Mouse (Mus musculus) intestine, postnatal 0 days (tissue): ENCODE results near the gene Avpr1b. TPM values are rescaled to one million over a fixed set of nuclear protein-coding genes. Genes with fewer than 3 reads are reported as not detected.
A peak's percentile ranks its signal among the peaks of the same experiment; 100 is the strongest.

Experiments
- ATAC-seq: fragments of 200-750 bp; cut with Nextera tagmentation; 2 replicates; pipeline ENCODE4 v1.8.0; 2017; ENCODE audit warnings: mild to moderate bottlenecking, moderate TSS enrichment, moderate library complexity
- H3K27ac ChIP-seq: fragments of 300-500 bp; sonication (generic); 2 replicates; pipeline ENCODE4 v1.5.1; 2014; ENCODE audit warnings: mild to moderate bottlenecking, low read depth, low read length, moderate library complexity
- H3K27me3 ChIP-seq: fragments of 300-500 bp; sonication (generic); replicated peaks from 2 replicates; pipeline ENCODE4 v1.6.1; 2014; ENCODE audit warnings: low read length, mixed read lengths; ENCODE audit not compliant: control insufficient read depth, insufficient read depth
- H3K36me3 ChIP-seq: fragments of 300-500 bp; sonication (generic); 2 replicates; pipeline ENCODE4 v1.6.1; 2014; ENCODE audit warnings: mild to moderate bottlenecking, moderate library complexity; ENCODE audit not compliant: control insufficient read depth, insufficient read depth
- H3K4me1 ChIP-seq: fragments of 300-500 bp; sonication (generic); replicated peaks from 2 replicates; pipeline ENCODE4 v1.6.1; 2014; ENCODE audit warnings: antibody characterized with exemption, low read length, mixed read lengths; ENCODE audit not compliant: control insufficient read depth, insufficient read depth
- H3K4me2 ChIP-seq: fragments of 300-500 bp; sonication (generic); replicated peaks from 2 replicates; pipeline ENCODE4 v1.6.1; 2014; ENCODE audit warnings: low read depth, mild to moderate bottlenecking, moderate library complexity
- H3K4me3 ChIP-seq: fragments of 300-500 bp; sonication (generic); 2 replicates; pipeline ENCODE4 v1.5.1; 2014; ENCODE audit warnings: low read depth, low read length
- H3K9ac ChIP-seq: fragments of 300-500 bp; sonication (generic); 2 replicates; pipeline ENCODE4 v1.6.1; 2014; ENCODE audit warnings: mild to moderate bottlenecking, low read depth, low read length
- H3K9me3 ChIP-seq: fragments of 300-500 bp; sonication (generic); 2 replicates; pipeline ENCODE4 v1.6.1; 2016; ENCODE audit warnings: mixed run types; ENCODE audit not compliant: control insufficient read depth
- CTCF ChIP-seq: sonication (generic); IDR thresholded peaks from 2 replicates; pipeline ENCODE4 v1.5.1; 2016; ENCODE audit warnings: low read depth, mild to moderate bottlenecking, control low read depth, antibody characterized with exemption, moderate library complexity
- WGBS: fragments of 180-500 bp; shearing (Covaris S2); extraction: QIAGEN DNeasy Blood & Tissue Kit; methylation state at CpG from one replicate; pipeline ENCODE4 v1.1.7; 2014; 5-methylcytosine and 5-hydroxymethylcytosine counted together
- polyA plus RNA-seq: library from polyadenylated mRNA; unstranded; fragments of >200 nt; fragmentation: Nextera tagmentation; extraction: Ambion mirVana; gene quantifications from 2 replicates; pipeline ENCODE4 v1.2.1, GENCODE M21; 2015

Gene Avpr1b
- polyA plus RNA-seq: 0.05 TPM in 1 of 2 replicates, not detected in the other

- WGBS: 22% methylated on average over 12 of the region's 12 CpGs
Measured at GRCm38 (mm10) chr1:131598905-131599304, at the start of gene Avpr1b. Gene Avpr1b, plus strand, starts transcription at chr1:131599239.

DNA sequence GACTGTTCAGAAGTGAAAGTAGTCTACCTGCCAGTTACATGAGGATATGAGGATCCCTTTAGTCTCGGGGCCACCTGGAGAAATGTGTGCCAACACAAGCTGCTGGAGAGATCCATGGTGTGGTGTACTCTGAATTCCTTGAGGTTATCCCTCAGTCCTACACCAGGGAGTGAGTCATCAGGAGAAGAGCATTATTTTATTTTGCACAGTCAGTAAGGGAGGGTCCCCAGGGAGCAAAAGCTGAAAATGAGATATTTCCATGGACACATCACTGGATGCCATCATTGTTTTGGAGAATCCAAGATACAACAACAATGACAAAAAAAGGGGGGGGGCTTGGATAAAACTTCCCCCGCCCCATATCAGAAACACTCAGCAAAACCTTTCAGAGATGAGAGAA lies 47.1 kb upstream of the Avpr1b start:
- no peak overlapping the region for H3K4me3 ChIP-seq
- no peaks in the 10 kb centered on the region for H3K27me3 ChIP-seq
- TF ChIP-seq CTCF: no peak
- no peaks in the 10 kb centered on the region for H3K4me1 ChIP-seq
- no peak overlapping the region for H3K4me2 ChIP-seq
- no peaks in the 10 kb centered on the region for H3K36me3 ChIP-seq
- no peak overlapping the region for H3K27ac ChIP-seq
- no peak for ATAC-seq
- WGBS: 89% methylated on average over 2 of the region's 2 CpGs
- no peaks in the 10 kb centered on the region for H3K9me3 ChIP-seq
- no peak overlapping the region for H3K9ac ChIP-seq

More at GRCm38 (mm10) chr1:131598905-131599304, at the start of gene Avpr1b:
- no peak within 1 kb of the TSS for H3K27ac ChIP-seq
- no peaks in the 10 kb centered on the region for H3K9me3 ChIP-seq
- no peak for TF ChIP-seq CTCF
- H3K4me2 ChIP-seq: no peak within 1 kb of the TSS
- H3K27me3 ChIP-seq: peaks cover 11% of the 10 kb centered on the region
- no peak within 1 kb of the TSS for H3K9ac ChIP-seq
- no peak within 1 kb of the TSS for H3K4me3 ChIP-seq
- ATAC-seq: no peak
- no peaks in the 10 kb centered on the region for H3K36me3 ChIP-seq
- H3K4me1 ChIP-seq: no peaks in the 10 kb centered on the region

DNA sequence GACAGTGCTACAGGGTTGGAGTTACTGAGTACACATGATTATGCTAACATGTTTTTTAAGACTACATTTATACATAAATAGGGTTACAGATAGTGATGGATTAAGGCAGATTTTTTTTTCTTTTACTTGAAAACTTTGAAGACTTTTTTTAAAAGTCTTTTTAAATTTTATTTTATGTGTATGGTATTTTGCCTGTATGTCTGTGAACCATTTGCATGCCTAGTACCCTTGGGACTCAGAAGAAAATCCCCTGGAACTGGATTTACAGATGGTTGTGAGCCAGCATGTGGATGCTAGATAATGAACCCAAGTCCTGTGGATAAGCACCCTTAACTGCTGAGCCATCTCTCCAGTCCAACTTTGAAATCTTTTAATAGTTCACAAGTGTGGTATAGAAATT lies 45.6 kb upstream of the Avpr1b start:
- H3K4me2 ChIP-seq: no peak overlapping the region
- no peak overlapping the region for H3K9ac ChIP-seq
- H3K4me3 ChIP-seq: no peak overlapping the region
- ATAC-seq: no peak
- no peaks in the 10 kb centered on the region for H3K9me3 ChIP-seq
- H3K4me1 ChIP-seq: no peaks in the 10 kb centered on the region
- no peaks in the 10 kb centered on the region for H3K36me3 ChIP-seq
- H3K27ac ChIP-seq: no peak overlapping the region
- no peak for TF ChIP-seq CTCF
- no peaks in the 10 kb centered on the region for H3K27me3 ChIP-seq

DNA sequence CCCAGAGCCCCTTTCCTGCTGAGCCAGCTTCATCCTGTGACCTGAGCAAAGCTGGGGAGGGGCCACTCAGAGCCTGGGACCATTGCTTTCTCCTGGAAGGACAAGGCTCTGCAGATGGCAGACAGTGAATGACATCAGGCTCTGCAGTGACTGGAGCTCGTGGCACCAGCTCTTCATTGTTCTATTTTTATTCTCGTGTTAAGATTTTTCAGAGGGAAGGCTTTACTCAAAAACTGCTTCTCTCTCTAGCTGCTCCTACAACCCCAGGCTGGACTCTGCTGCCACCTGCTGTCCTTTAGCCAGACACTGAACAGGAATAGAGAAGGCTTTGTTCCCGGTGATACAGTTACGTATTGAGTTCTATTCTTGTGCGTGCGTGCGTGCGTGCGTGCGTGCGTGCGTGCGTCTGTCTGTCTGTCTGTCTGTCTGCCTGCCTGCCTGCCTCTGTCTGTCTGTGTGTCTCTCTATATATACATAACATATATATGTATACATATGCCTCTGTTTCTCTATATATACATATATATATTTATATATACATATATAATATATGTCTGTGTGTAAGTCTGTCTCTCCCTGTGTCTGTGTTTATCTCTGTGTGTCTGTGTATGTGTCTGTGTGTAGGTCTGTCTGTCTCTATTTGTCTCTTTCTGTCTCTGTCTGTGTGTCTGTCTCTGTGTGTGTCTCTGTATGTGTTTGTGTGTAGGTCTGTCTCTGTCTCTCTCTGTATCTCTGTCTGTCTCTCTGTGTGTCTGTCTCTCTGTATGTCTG lies 43.8 kb upstream of the Avpr1b start:
- TF ChIP-seq CTCF: peak; percentile 98
- Histone ChIP-seq H3K27me3 (no peaks in the 10 kb centered on the region), H3K4me2 (peak overlapping the region; percentile 37; the same call in 1 of the 2 replicates), H3K9ac (no peak overlapping the region), H3K9me3 (no peaks in the 10 kb centered on the region), H3K4me3 (no peak overlapping the region), H3K27ac (no peak overlapping the region), H3K4me1 (no peaks in the 10 kb centered on the region), H3K36me3 (no peaks in the 10 kb centered on the region)
- peak; percentile 65; the same call in 1 of the 2 replicates for ATAC-seq
- 5% methylated on average over 13 of the region's 13 CpGs for WGBS

GRCm38 (mm10) chr1:131560500-131560899 lies 38.5 kb upstream of the Avpr1b start:
- H3K4me1 ChIP-seq: no peaks in the 10 kb centered on the region
- H3K9ac ChIP-seq: no peak overlapping the region
- H3K4me2 ChIP-seq: no peak overlapping the region
- no peak for TF ChIP-seq CTCF
- H3K36me3 ChIP-seq: no peaks in the 10 kb centered on the region
- H3K27ac ChIP-seq: no peak overlapping the region
- no peak overlapping the region for H3K4me3 ChIP-seq
- H3K9me3 ChIP-seq: no peaks in the 10 kb centered on the region
- H3K27me3 ChIP-seq: no peaks in the 10 kb centered on the region
- no peak for ATAC-seq

DNA sequence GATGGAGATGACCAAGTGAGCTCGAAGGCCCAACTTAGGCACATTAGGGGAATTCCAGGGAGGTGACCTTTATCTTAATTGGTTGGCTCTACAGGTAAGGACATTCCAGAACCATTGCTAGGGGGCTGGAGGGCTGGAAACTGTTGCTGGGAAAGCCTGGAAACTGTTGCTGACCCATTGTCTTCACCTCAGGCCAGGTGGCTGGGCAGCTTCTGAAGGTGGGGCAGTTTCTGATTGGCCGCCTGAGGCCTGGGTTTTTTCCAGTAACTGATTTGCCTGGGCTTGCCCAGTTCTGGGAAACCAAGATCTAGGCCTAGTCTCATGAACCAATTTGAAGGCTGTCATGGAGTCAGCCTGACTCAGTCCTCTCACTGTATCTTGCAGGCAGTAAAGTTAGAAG lies 37.0 kb upstream of the Avpr1b start:
- Histone ChIP-seq H3K4me2 (no peak overlapping the region), H3K27me3 (no peaks in the 10 kb centered on the region), H3K9ac (no peak overlapping the region), H3K36me3 (no peaks in the 10 kb centered on the region), H3K4me3 (no peak overlapping the region), H3K9me3 (no peaks in the 10 kb centered on the region), H3K27ac (no peak overlapping the region), H3K4me1 (no peaks in the 10 kb centered on the region)
- 92% methylated on average over 2 of the region's 2 CpGs for WGBS
- no peak for ATAC-seq
- no peak for TF ChIP-seq CTCF
